Mouse (Mus musculus): Measurements from ENCODE around the gene Wfdc21. TPM values are rescaled to one million over a fixed set of nuclear protein-coding genes. Genes with fewer than 3 reads are reported as not detected.

Wfdc21 gene
- total and polyA plus RNA-seq, 3 experiments, result not detected

DNA sequence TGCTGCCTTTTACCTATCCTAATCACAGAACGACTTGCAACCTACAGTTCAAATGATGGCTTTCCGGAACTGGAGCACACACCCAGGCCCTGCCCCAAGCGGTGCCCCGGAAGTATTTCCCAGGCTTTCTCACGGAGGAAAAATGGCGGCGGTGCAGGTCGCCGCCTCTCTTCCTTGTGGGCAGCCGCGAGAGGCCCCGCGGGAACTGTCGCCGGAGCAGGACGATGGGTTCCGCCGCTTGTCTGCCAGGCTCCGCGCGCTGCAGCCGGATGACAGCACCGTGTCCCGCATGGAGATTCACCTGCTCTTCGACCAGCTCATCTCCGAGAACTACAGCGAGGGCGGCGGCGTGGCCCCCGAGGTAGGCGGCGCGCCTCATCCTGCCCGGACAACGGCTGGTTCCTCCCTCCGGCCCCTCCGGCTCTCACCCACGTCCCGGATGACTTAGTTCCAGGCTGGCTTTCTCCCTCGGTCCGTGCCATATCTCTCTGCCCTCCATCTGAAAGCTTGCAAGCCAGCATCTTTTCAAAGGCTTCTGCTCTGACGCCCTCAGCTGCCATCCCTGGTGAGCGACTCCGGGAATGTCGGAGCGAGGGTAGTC, 6.9 kb downstream of the Wfdc21 start, which contains the start of gene Heatr6:
Heatr6 (plus strand) TSS at position 116 of the 601 bp plus-strand sequence.
- peak within 1 kb of the TSS; percentile 72 to 96 for H3K4me3 ChIP-seq (ENCODE audit: control insufficient read depth in 1 of 2, insufficient read depth in 1 of 2, low read depth in 2 of 2, low read length in 2 of 2)
- no peaks in the 10 kb centered on the region for H3K9me3 ChIP-seq (replicated peaks; ENCODE audit: insufficient read depth, low read length)
- H3K79me2 ChIP-seq (ENCODE audit: control insufficient read depth, insufficient read depth, low read length, poor library complexity), result peaks cover 13% of the 10 kb centered on the region
- peak within 1 kb of the TSS; percentile 88 for H3K9ac ChIP-seq (ENCODE audit: control insufficient read depth, low read depth, low read length, poor library complexity, severe bottlenecking)
- peaks cover 3 to 6% of the 10 kb centered on the region in 2 experiments for H3K36me3 ChIP-seq (ENCODE audit: control insufficient read depth in 1 of 2, insufficient read depth in 2 of 2, low read length in 2 of 2)
- peaks cover 1 to 3% of the 10 kb centered on the region in 2 experiments; a peak in 3 of 4 replicates for H3K27me3 ChIP-seq (ENCODE audit: control insufficient read depth in 1 of 2, insufficient read depth in 2 of 2, low read length in 2 of 2)
- DNase-seq (ENCODE audit: low read depth, low spot score), result peak; percentile 96
- TF ChIP-seq MAZ (IDR thresholded peaks at IDR 0.05; ENCODE audit: low read depth, low read length), result no peak
- TF ChIP-seq USF1 (IDR thresholded peaks at IDR 0.05; ENCODE audit: low read depth, low read length), result no peak
- peak; percentile 16 for TF ChIP-seq SIN3A (IDR thresholded peaks at IDR 0.05; ENCODE audit: low read length)
- TF ChIP-seq NRF1 (IDR thresholded peaks at IDR 0.05; ENCODE audit: insufficient read depth, low read depth, low read length, poor library complexity, severe bottlenecking), result no peak
- TF ChIP-seq MAFK (IDR thresholded peaks at IDR 0.05; ENCODE audit: borderline replicate concordance, low read depth, low read length), result no peak
- no peak; the same call in 1 of the 2 replicates for TF ChIP-seq ZMIZ1 (IDR thresholded peaks at IDR 0.05; ENCODE audit: low read depth, low read length)
- peak; percentile 84 for TF ChIP-seq HCFC1 (IDR thresholded peaks at IDR 0.05; ENCODE audit: low read depth, low read length)
- no peak for TF ChIP-seq CHD2 (IDR thresholded peaks at IDR 0.05; ENCODE audit: low read length)
- no peak for TF ChIP-seq GABPA (IDR thresholded peaks at IDR 0.05; ENCODE audit: low read depth, low read length)
- peak; percentile 72 for TF ChIP-seq TBP (IDR thresholded peaks at IDR 0.05; ENCODE audit: low read depth, low read length)
- peak; percentile 83 to 90 for TF ChIP-seq POLR2A (IDR thresholded peaks at IDR 0.05; ENCODE audit: control insufficient read depth in 1 of 2, insufficient read depth in 1 of 2, low read depth in 1 of 2, low read length in 2 of 2, poor library complexity in 1 of 2)
- TF ChIP-seq ZKSCAN1 (IDR thresholded peaks at IDR 0.05; ENCODE audit: low read depth, low read length), result no peak
- TF ChIP-seq ZC3H11A (IDR thresholded peaks at IDR 0.05; ENCODE audit: low read depth, low read length), result no peak
- TF ChIP-seq MEF2A (IDR thresholded peaks at IDR 0.05; ENCODE audit: extremely low read depth, insufficient replicate concordance, low read depth, low read length, poor library complexity, severe bottlenecking), result no peak
- 0 out of 2 replicates have a peak, but pooled peaks have one; percentile 59 for TF ChIP-seq CHD1 (IDR thresholded peaks at IDR 0.05; ENCODE audit: low read depth, low read length)
- no peak; the same call in 1 of the 2 replicates for TF ChIP-seq KAT2A (conservative IDR thresholded peaks at IDR 0.05; ENCODE audit: low read depth, low read length)
- TF ChIP-seq RCOR1 (IDR thresholded peaks at IDR 0.05; ENCODE audit: low read depth, low read length), result no peak
- no peak for TF ChIP-seq GATA1 (IDR thresholded peaks at IDR 0.05; ENCODE audit: low read depth, low read length)
- peak; percentile 73 for TF ChIP-seq MXI1 (IDR thresholded peaks at IDR 0.05; ENCODE audit: low read depth, low read length)
- peak; percentile 63; the same call in 1 of the 2 replicates for TF ChIP-seq MAX (IDR thresholded peaks at IDR 0.05; ENCODE audit: low read length)
- TF ChIP-seq CTCF (IDR thresholded peaks at IDR 0.05 in 2 of 3, conservative IDR thresholded peaks at IDR 0.05 in 1 of 3; ENCODE audit: control insufficient read depth in 1 of 3, insufficient read depth in 1 of 3, low read depth in 2 of 3, low read length in 3 of 3, poor library complexity in 1 of 3, severe bottlenecking in 1 of 3), result peak in 1 of 3 experiments; percentile 26; a peak in 1 of 6 replicates
- no peak for TF ChIP-seq ZNF384 (IDR thresholded peaks at IDR 0.05; ENCODE audit: low read depth, low read length)
- peak; percentile 64 for TF ChIP-seq NELFE (IDR thresholded peaks at IDR 0.05; ENCODE audit: low read depth, low read length)
- no peak for TF ChIP-seq SMC3 (IDR thresholded peaks at IDR 0.05; ENCODE audit: low read depth, low read length)
- TF ChIP-seq EP300 (IDR thresholded peaks at IDR 0.05; ENCODE audit: low read depth in 1 of 2, low read length in 2 of 2), result 0 out of 4 replicates have a peak, but pooled peaks of 1 of the 2 experiments have one; percentile 24
- TF ChIP-seq MYB (IDR thresholded peaks at IDR 0.05; ENCODE audit: low read depth, low read length), result peak; percentile 63; the same call in 1 of the 2 replicates
- 0 out of 2 replicates have a peak, but pooled peaks have one; percentile 51 for TF ChIP-seq POLR2AphosphoS2 (IDR thresholded peaks at IDR 0.05; ENCODE audit: low read length)
- no peak for TF ChIP-seq POLR2AphosphoS5 (IDR thresholded peaks at IDR 0.05; ENCODE audit: borderline replicate concordance, low read depth, low read length)
- TF ChIP-seq TCF12 (IDR thresholded peaks at IDR 0.05; ENCODE audit: low read depth, low read length), result peak; percentile 43; the same call in 1 of the 2 replicates
- TF ChIP-seq MYC (IDR thresholded peaks at IDR 0.05; ENCODE audit: low read depth, low read length), result peak; percentile 44; the same call in 1 of the 2 replicates
- peak; percentile 70; the same call in 1 of the 2 replicates for TF ChIP-seq ELF1 (IDR thresholded peaks at IDR 0.05; ENCODE audit: low read depth, low read length)
- TF ChIP-seq ETS1 (IDR thresholded peaks at IDR 0.05; ENCODE audit: low read depth, low read length), result 0 out of 2 replicates have a peak, but pooled peaks have one; percentile 6
- peak within 1 kb of the TSS; percentile 75 for H3K27ac ChIP-seq (ENCODE audit: control insufficient read depth, low read depth, low read length)
- H3K4me1 ChIP-seq (ENCODE audit: control insufficient read depth in 1 of 2, insufficient read depth in 2 of 2, low read length in 2 of 2), result peaks cover 0 to 6% of the 10 kb centered on the region in 2 experiments; a peak in 1 of 4 replicates

All from MEL (cell line).